Mouse (Mus musculus): ENCODE results near the gene Fcnb. TPM values are rescaled to one million over a fixed set of nuclear protein-coding genes. Genes with fewer than 3 reads are reported as not detected.

The Fcnb gene
- polyA plus RNA-seq, 1 experiment from 2014 or later: not detected

DNA sequence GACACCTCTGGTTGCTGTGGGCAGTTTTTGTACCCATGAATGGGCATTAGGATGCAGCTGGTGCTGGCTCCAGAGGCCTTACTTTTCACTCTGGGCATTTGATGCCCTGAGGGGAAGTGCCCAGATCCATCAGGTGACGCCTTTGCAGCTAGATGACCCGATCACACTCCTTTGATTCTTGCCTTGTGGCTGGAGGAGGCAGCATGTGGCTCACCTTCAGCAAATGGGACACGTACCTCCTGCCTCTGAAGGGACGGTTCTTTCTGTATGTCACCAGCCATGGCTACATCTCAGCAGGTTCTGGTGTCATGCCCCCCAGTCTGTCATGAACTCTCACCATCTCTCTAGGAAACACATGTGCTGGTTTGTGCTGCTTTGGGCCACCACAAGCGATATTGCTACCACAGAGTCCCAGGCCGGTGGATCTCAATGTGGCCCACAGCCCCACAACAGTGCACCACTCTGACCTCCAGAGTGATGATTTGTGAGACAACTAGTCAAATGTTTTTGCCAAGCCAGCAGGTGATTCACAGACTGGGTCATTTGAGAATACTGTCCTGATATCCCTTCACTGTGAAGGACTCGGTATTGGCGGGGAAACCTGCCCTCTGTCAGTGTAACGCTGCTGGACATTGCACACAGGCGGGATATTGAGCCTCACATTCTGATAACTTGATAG, 44.9 kb downstream of the Fcnb start:
- no peaks in the 10 kb centered on the region for H3K27me3 ChIP-seq (replicated peaks)
- H3K4me1 ChIP-seq: peaks cover 8% of the 10 kb centered on the region
- ATAC-seq (replicated peaks): no peak
- no peak overlapping the region for H3K27ac ChIP-seq
- no peaks in the 10 kb centered on the region for H3K9me3 ChIP-seq
- H3K4me2 ChIP-seq: no peak overlapping the region
- H3K4me3 ChIP-seq: no peak overlapping the region
- no peaks in the 10 kb centered on the region for H3K36me3 ChIP-seq (replicated peaks)
- no peak overlapping the region for H3K9ac ChIP-seq
- 94% methylated on average over 10 of the region's 10 CpGs for WGBS

DNA sequence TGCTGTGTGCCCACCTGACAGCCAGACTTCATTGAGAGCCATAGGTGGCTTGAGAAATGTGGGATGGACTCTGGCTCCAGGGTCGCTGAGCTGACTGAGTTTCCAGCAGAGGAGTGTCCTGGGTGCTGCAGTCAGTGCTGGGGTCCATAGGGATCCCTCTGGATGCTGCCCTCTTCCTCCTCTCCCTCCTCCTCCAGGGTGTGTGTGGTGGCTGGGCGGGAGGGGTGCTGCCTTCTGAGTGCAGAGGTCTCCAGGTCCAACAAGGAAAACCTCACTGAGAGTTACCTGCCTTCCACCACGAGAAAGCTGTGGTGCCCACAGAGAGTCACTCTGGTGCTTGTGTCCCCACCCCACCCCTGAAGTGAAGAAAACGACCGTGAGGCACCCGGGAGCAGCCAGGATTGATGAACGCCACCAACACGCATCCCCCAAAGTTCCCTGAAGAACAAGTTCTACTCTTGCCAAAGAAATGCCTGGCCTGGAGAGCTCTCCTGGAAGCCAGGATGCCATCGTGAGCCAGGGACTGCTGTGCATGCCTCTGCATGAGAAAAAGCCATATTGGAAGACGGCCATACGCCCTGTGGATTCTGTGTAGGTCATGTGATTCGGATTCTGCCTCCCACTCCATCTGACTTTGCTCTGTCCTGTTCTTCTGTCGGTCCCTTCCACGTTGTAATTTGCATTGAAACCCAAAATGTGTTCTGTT, 46.1 kb downstream of the Fcnb start:
- Histone ChIP-seq H3K27me3 (replicated peaks) (no peaks in the 10 kb centered on the region), H3K4me3 (no peak overlapping the region), H3K9ac (no peak overlapping the region), H3K27ac (0 out of 2 replicates have a peak overlapping the region, but pooled peaks have one; percentile 21), H3K9me3 (no peaks in the 10 kb centered on the region), H3K4me2 (no peak overlapping the region), H3K4me1 (peaks cover 16% of the 10 kb centered on the region), H3K36me3 (replicated peaks) (no peaks in the 10 kb centered on the region)
- no peak for ATAC-seq (replicated peaks)
- WGBS: 75% methylated on average over 14 of the region's 14 CpGs

DNA sequence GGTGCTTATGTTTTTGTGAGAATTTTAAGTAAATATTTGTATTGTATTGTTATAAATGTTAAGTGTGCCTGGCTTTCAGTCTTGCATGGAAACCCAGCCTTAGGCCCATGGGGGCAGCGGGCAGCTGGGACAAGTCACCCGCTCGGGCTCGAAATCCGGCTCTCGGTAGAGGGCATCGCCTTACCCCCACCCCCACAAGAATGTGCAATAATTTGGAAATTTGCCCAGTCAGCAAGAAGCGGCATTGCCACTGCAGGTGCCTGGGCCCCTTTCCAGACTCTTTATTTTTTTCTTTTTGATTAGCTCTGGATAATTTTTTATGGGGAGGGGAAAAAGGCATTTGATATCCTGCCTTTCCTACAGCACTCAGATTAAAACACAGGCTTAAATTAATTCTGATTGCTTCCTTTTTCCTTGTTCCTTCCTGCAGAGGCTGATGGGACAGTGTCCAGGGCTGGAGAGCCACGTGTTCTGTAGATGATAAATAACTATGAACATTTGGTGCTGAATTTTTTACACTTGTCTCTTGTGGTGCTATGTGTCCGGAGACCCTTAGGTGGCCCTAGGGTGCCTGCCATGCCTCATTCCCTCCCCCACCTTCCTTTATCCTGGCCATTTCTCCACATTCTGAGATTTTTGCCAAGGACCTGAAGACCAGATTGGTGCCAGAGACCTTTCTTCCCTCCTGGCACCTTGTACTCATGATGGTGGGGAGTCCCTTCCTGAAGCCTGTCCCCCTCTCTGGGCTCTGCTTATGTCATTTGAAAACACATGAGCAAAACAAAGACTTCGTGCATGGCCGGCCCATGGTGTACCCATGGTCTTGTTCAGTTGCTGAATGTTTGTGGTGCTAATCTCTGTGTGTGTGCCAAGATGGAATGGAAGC, 46.9 kb downstream of the Fcnb start:
- WGBS: 71% methylated on average over 12 of the region's 12 CpGs
- Histone ChIP-seq H3K27ac (0 out of 2 replicates have a peak overlapping the region, but pooled peaks have one; percentile 21), H3K4me2 (no peak overlapping the region), H3K36me3 (replicated peaks) (no peaks in the 10 kb centered on the region), H3K4me1 (peaks cover 17% of the 10 kb centered on the region), H3K9ac (no peak overlapping the region), H3K9me3 (no peaks in the 10 kb centered on the region), H3K27me3 (replicated peaks) (no peaks in the 10 kb centered on the region), H3K4me3 (no peak overlapping the region)
- ATAC-seq (replicated peaks): no peak

DNA sequence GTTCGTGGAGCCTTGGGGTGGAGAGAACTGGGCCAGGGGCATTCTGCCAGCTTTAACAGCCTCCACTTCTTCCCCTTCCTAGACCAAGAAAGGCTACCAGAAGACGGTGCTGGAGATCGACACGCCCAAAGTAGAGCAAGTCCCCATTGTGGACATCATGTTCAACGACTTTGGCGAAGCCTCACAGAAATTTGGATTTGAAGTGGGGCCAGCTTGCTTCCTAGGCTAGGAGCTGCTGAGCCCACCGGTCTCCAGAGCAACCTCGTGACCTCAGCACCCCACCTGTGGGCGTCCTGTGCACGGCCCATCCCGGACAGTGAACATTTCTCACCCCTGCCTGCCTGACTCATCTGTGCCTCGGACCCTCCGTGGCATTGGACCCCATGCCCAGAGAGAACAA, 47.9 kb downstream of the Fcnb start:
- peaks cover 17% of the 10 kb centered on the region for H3K4me1 ChIP-seq
- 87% methylated on average over 13 of the region's 13 CpGs for WGBS
- H3K36me3 ChIP-seq (replicated peaks): no peaks in the 10 kb centered on the region
- no peaks in the 10 kb centered on the region for H3K9me3 ChIP-seq
- H3K27ac ChIP-seq: no peak overlapping the region
- no peaks in the 10 kb centered on the region for H3K27me3 ChIP-seq (replicated peaks)
- H3K4me2 ChIP-seq: no peak overlapping the region
- ATAC-seq (replicated peaks): no peak
- H3K4me3 ChIP-seq: no peak overlapping the region
- no peak overlapping the region for H3K9ac ChIP-seq

DNA sequence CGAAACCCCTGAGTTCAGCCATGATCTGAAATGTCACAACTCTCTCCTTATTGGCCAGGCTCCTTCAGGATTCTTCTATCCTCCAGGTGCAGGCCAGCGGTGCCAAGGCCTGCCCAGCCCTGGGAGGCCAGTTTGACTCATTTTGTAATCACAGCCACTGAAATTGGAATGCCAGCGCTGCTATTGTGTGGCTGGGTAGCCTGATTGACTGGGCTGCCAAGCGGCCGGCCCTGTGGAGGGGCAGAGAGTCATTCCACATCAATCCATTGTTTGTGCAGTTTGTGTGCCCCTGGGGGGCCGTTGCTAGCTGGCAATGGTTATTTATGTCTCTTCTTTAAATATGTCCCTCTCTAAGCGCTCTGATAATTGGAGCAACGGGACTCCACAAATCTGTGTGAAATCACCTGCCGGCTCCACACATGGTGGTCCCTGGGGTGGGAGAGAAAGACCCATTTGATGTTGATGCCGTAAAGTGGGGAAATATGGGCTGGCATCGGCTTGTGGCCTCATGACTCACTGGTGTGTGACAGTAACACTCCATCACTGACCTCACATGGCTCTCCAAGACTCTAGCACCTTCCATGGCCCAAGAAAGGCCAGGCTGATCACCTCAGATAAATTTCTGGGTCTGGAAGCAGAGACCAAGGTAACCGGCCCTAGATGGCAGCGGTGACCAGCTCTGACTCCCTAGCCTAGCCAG, 50.5 kb downstream of the Fcnb start:
- Histone ChIP-seq H3K9ac (no peak overlapping the region), H3K4me2 (no peak overlapping the region), H3K27me3 (replicated peaks) (no peaks in the 10 kb centered on the region), H3K27ac (no peak overlapping the region), H3K36me3 (replicated peaks) (no peaks in the 10 kb centered on the region), H3K9me3 (no peaks in the 10 kb centered on the region), H3K4me1 (peaks cover 17% of the 10 kb centered on the region), H3K4me3 (no peak overlapping the region)
- 60% methylated on average over 13 of the region's 13 CpGs for WGBS
- no peak for ATAC-seq (replicated peaks)

DNA sequence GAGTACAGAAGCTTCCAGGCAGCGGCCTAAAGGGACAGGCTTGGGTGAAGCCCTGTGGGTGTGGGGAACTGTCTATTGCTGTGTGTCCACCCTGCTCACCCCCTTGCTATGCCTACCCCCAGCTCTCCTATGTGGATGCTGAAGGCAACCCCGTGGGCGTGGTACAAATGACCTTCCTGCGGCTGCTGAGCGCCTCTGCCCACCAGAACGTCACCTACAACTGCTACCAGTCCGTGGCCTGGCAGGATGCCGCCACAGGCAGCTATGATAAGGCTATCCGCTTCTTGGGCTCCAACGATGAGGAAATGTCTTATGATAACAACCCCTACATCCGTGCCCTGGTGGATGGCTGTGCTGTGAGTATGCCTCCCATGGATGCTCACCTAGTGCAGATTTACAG, 52.2 kb downstream of the Fcnb start:
- no peak overlapping the region for H3K4me3 ChIP-seq
- no peak for ATAC-seq (replicated peaks)
- no peak overlapping the region for H3K27ac ChIP-seq
- 93% methylated on average over 11 of the region's 11 CpGs for WGBS
- H3K36me3 ChIP-seq (replicated peaks): no peaks in the 10 kb centered on the region
- H3K9ac ChIP-seq: no peak overlapping the region
- no peaks in the 10 kb centered on the region for H3K9me3 ChIP-seq
- no peak overlapping the region for H3K4me2 ChIP-seq
- peaks cover 12% of the 10 kb centered on the region for H3K4me1 ChIP-seq
- H3K27me3 ChIP-seq (replicated peaks): no peaks in the 10 kb centered on the region

DNA sequence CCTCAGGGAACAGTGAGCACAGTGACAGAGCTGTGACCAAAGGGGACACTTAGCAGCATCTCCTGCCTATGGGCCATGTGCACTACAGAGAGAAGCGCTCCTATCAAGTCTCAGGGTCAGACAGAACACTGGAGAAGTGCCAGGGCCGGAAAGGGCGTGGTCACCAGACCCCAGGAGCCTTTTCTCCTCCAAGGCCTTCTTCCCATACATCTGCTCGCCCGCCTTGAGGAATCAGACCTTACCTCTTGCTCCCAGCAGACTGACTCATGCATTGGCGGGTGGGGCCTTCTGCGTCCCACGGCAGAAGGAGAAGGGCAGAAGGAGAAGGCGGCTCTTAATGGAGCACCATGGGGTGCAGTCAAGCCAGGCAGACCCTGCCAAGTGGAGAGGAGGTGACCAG, 52.8 kb downstream of the Fcnb start:
- peaks cover 9% of the 10 kb centered on the region; the same call in 1 of the 2 replicates for H3K4me1 ChIP-seq
- H3K4me2 ChIP-seq: no peak overlapping the region
- no peak for ATAC-seq (replicated peaks)
- no peaks in the 10 kb centered on the region for H3K36me3 ChIP-seq (replicated peaks)
- no peaks in the 10 kb centered on the region for H3K9me3 ChIP-seq
- no peak overlapping the region for H3K4me3 ChIP-seq
- no peak overlapping the region for H3K27ac ChIP-seq
- WGBS: 78% methylated on average over 9 of the region's 9 CpGs
- H3K9ac ChIP-seq: no peak overlapping the region
- no peaks in the 10 kb centered on the region for H3K27me3 ChIP-seq (replicated peaks)

Other genes starting within 250 kb of the Fcnb start
- gene Col5a1, start 198.5 kb downstream of the Fcnb start, polyA plus RNA-seq (2015; fragmentation: Nextera tagmentation; extraction: Ambion mirVana): 8.7 and 9.5 TPM in 2 replicates
- 322 and 328 TPM in 2 replicates for gene Olfm1, start 108.1 kb upstream of the Fcnb start, polyA plus RNA-seq (2015; fragmentation: Nextera tagmentation; extraction: Ambion mirVana)

All from midbrain, embryonic 15.5 days (tissue).